Mouse (Mus musculus): ENCODE measurements around the gene Tspan32.

The Tspan32 gene

DNA sequence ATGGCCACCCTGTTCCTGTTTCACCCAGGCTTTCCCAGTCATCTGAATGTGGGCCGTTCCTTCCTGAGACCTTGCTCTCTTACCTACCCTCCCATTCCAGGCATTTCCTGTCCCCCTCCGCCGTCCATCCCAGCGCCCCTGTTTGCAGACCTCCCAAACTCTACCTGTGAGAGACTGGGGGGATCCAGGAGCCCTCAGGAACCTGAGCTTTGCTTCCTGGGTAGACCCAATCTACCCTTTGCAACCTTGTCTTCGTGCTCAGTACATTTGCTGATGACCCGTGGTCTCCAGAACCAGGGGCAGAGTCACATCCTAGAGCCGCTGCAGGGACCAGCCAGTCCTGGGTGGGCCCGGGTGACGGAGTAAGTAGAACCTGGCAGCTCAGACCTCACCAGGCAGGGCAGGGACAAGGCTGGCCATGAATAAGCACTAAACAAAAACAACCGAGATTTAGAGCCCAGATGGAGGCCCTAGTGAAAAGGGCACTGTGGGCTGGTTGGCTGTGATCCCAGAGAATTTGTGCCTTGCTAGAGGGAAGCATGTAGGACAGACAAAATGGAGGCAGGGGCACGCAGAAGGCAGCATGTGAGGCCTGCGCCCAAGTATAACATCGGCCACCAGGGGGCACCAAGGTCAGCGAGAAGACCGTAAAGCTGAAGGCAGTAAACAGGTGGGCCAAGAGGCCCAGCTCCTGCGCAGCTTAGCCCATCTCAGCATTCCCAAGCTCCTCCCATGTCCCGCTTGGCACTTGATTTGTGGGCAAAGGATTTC, 2.9 kb downstream of the Tspan32 start:
- DNase-seq (ENCODE audit: low read depth, low spot score), result peak; percentile 93

DNA sequence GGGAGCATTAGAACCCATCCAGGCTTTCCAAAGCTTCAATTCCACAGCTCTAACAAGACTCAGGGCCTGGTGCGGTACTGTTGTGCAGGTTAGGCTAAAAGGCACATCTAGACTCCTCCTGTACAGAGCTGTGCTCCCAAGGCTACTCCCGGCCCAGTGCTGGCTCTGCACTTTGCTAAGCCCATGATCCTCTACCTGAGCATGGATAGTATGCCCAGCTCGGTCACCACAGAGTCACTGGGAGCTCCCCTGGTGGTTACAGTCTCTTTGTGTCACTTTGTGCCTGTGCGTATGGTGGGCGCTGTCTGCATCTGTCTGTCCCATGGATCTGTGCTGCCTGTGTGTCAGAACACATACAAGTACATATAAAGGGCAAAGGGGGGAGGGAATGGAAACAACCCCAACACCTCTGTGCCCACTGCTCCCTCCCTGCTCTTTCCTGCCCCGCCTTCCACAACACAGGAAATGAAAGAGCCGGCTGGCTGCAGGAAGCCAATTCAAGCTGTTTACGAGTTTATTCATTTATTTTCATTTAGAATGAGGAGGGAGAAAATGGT, 3.6 kb downstream of the Tspan32 start:
- DNase-seq (ENCODE audit: low read depth, low spot score), result peak; percentile 51

DNA sequence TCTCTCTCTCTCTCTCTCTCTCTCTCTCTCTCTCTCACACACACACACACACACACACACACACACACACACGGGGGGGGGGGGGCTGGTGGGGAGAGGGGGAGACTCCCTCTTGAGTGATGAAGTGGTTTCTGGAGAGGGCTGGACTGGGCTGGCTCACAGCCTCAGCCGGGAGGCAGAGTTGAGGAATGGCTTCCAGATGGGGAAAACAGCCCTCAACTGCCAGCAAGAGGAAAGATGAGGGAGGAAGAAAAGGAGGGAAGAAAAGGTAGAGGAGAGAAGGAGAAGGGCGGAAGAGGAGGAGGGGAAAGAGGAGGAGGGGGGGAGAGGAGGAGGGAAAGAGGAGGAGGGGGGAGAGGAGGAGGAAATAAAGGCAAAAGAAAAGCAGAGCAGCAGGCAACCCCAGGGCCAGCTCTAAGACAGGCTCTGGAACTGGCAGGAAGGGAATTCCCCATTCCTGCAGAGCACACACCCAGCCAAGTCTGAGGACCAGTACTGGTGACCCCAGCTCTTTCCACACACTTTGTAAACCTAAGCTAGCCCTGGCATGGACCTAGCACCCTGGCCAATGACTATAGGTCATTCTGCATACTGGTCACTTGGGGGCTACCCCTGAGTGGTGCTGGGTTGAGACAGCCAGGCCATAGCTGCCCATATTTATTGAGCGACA, 4.3 kb downstream of the Tspan32 start:
- DNase-seq (ENCODE audit: low read depth, low spot score), result peak; percentile 79

DNA sequence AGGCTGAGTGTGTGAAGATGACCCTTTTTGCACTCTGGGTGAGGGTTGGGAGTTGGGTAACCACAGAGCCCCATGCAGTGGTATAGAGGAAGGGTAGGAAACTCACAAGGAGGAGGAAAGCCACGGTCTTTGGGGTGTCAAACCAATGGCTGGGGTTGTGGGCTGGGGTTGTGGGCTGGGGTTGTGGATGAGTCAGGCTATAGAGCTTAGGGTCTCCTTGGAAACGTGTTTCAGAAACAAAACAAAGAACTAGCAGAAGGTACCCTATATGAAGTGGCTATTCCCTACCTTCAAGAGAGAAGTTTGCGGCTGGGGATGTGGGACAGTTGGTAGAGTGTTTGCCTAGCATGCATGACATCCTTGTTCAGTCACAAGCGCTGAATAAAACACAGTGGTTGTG, 5.2 kb downstream of the Tspan32 start:
- DNase-seq (ENCODE audit: low read depth, low spot score), result no peak

DNA sequence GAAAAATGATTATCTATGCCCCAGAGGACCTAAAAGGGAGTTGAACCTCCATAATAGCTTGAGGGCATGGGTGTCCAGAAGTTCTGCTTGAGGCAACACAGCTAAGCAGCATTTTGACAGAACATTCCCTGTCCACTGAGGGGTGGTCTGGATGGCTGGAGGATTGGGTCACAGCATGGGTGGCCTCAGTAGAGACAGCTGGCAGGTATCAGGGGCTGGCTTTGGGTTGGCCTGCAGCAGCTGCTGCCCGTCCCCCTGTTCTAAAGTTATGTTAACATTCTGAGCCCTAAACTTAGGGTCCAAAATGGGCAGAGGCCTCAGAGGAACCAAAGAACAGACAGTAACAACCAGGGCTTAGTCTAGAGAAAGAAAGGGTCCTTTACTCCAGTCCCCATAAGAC, 6.4 kb downstream of the Tspan32 start:
- DNase-seq (ENCODE audit: low read depth, low spot score), result no peak

DNA sequence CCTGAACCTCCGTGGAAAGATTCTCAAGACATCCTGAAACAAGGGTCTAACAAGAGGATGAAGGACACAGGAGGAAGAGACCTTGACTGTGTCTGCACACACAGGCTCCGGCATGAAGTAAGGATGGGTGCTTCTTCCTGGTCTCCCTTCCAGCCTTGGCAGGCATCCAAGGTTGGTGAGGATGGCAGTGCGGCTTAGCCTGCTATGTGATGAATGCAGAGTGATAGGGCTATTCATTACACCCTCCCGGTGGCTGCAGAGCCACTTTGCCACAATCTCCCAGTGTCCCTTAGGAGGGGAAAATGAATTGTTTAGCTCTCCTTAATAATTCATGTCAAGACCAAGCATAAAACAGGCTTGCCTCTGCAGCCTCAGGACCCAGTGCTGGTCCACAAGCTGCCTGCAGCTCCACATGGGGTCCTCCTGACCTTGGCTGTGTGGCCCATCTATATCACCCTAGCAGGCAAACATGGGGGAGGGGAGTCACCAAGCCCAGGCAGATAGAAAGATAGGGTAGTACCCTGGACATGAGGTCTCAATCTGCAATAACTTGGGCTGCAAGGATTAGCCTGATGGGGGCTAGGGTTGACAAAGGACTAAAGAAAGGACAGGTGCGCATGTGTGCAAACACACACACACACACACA, 7.5 kb downstream of the Tspan32 start:
- no peak for DNase-seq (ENCODE audit: low read depth, low spot score)

DNA sequence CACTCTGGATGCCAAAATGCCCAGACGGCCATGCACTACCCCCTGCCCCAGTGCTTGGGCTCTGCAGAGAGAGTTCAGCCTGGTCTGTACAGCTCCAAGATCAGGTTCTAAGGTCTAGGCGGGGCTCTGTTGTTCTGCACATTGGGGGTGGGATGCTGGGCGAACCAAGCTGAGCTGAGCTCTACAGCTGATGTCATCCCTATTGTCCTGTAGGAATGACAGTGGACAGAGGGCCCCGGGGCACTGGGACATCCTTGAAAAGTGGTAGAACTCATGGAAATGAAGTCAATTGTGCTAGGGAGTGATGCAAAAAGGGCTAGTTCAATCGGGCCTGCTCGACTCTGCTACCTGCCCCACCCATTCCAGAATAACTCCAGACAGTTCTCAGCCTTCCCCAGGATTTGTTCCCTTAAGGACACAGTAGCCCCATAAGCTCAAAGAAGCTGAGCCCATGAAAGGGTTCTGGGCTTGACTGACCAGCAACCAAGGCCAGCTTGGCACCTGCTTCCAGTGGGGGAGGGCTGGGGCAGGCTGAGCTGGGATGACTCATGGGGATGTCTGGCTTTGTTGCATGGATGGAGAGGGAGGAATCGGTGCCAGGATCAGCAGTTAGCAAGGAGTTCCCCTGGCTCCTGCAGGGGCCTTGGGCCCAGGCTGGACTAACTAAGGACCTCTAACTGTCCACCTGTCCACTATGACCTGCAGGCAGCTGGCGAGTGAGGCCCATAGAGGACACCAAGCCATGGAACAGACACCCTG, 8.8 kb downstream of the Tspan32 start:
- DNase-seq (ENCODE audit: low read depth, low spot score), result no peak

DNA sequence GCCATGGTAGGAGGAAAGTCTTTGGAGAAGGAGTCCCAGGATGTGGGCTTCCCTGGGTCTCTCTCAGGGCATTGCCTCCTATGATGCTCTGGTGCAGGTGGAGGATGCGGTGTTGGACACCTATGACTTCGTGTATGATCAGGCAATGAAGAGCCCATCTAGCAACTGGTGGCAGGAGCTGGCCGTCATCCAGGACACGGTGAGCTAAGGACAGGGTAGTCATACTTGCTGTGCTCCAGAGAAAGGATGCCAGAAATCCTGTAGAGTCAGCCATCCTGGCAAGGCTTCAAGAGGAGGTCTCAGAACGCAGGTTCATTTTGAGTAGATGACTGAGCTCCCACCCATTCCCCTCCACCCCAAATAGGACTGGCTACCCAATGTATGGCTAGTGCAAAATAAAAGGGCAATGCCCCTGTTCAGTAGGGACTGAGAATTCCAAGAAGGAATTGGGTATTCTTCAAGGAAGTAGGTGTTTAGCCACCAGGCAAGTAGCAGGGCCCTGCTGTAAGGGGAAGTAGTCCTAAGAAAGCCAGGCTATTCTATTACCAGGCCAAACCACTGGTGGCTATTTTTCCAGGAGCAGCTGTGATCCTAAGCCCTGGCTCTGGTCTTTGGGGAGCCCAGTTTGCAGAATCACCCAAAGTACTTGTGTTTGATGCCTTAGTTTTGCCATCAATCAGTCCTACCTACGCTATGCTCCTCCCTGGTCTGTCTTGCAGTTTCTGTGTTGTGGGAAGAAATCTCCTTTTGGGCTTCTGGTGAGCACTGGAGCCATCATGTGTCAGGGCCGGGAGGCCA, 10.2 kb downstream of the Tspan32 start:
- DNase-seq (ENCODE audit: low read depth, low spot score), result no peak

DNA sequence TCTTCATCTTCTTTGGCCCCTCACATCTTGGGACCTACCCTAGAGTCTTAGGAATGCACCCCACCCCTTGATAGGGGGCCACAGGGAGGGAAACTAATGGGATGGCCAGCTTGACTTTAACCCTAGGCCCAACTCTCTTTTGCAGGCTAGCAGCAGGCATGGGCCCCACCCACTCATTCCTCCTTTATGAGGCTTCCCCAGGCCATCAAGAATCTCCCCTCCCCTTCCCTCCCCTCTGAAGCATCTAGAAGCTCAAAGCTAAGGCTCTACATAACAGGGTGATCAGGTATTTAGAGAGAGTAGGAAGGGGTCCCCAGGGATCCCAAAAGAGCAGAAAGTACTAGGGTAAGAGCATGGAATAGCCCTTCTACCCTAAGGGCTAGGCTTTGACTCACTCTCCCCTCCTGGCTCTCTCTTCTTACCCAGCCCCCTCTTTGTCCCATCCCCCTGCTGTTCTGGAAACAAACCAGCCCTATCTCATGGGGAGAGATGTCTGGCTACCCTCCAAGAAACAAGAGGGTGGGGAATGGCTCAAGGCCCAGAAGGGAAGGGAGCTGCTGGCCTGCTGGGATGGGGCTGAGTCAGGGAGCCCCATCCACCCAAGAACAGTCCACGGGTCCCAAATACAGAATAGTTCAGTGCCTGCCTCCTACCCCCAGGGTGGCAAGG, 11.0 kb downstream of the Tspan32 start:
- no peak for DNase-seq (ENCODE audit: low read depth, low spot score)

DNA sequence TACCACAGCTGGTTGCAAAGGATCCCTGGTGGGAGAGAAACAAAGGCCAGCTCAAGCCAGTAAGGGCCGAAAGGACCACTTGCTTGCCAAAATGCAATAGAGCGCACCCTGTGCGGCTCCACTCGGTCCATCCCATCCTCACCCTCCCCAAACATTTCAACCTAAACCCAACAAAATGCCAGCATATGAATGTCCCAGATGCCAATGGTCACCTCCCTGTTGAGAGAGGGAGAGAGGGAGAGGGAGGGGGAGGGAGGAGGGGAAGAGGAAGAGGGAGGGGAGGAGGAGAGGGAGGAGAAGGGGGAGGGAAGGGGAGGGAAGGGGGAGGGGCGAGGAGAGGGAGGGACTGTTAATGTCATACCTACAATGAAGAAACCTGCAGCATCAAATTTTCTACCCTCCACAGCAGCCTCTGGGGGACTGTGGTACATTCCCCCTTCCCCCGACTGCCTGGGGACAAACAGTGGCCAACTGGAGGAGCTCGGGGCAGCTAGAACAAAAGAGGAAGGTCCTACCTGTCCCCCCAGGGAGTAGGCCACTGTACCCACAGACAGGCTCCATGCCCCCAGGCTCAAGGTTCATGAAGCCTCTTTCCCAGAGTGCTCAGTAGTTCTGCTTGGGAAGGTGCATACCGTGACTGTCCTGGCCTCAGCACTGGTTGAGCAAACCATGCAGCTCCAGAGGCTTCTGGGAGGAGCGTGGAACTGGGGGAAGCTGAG, 11.7 kb downstream of the Tspan32 start:
- no peak for DNase-seq (ENCODE audit: low read depth, low spot score)

DNA sequence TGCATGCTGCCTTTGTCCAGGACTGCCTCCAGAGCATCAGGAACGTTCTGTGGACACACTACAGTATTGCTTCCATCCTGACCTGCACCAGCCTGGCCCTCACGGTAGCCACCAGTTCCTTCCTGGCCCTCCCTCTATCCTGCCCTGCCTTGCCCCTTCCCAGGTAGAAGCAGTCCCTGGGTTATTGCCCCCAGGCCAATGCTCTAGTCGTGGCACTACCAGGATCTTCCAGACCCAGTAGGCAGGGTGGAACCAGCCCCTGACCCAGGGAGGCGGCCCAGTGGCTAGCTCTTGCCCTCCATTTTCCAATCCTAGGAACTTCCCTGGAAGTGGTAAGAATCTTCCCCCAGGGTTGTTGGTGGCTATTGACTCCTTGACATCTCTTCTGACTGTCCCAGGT, 12.3 kb downstream of the Tspan32 start:
- DNase-seq (ENCODE audit: low read depth, low spot score), result no peak

DNA sequence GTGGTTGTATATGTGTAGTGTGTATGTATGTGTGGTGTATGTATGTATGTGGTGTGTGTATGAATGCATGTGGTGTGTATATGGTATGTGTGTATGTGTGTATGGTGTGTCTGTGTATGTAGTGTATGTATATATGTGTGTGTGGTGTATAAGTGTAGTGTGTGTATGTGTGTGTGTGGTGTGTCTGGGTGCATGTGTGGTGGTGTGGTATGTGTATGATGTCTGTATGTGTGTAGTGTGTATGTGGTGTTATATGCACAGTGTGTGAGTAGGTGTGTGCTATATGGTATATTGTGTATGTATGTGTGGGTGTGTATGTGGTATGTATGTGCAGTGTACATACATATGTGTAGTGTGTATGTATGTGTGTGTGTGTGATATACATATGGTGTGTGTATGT, 15.2 kb downstream of the Tspan32 start:
- DNase-seq (ENCODE audit: low read depth, low spot score), result no peak

DNA sequence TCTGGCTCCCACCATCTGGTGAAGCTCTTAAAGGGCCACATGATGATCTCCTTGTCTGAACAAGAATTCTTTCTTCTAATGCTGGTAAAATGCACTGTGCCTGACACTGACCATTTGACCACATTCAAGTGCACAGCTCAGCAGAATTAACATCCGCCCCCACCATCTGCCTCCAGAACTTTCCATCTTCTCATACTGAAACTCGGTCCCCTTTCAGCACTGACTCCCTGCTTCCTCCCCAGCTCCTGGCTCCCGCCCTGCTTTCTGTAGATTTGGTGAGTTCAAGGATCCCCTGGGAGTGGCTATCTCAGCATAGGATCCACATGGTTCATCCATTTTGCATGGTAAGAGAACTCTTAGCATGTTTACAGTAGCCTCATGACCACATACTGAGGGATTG, 15.9 kb downstream of the Tspan32 start:
- DNase-seq (ENCODE audit: low read depth, low spot score), result no peak

DNA sequence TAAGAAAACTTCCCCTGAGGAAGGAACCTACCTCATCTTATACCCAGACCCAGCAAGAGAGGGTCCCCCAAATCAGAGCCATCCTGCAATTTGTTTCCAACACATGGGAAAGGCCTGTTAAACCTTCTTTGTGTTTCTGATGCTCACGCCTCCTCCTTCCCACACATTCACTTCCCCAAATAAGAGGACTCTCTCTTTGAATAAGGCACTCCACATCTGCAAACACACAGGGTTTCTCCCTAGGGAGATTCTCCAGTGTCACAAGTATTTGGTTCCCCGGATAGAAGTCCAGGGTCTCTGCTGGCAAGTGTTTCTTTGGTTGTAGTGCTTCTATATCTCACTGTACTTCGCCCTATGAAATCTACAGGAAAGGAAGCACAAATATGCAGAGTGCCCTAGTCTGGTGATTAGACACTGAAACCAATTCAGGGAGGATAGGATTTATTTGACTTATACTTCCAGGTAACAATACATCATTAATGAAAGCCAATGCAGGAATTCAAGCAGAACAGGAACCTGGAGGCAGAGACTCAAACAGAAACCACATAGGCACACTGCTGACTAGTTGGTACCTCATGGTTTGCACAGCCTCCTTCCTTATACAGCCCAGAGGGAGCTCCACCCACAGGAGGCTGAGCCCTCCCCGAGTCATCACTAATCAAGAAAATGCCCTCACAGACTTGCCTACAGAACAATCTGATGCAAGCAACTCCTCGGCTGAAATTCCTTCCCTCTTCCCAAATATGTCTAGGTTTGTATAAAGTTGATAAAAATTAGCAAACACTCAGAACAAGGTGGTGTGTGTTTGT, 16.7 kb downstream of the Tspan32 start:
- no peak for DNase-seq (ENCODE audit: low read depth, low spot score)

DNA sequence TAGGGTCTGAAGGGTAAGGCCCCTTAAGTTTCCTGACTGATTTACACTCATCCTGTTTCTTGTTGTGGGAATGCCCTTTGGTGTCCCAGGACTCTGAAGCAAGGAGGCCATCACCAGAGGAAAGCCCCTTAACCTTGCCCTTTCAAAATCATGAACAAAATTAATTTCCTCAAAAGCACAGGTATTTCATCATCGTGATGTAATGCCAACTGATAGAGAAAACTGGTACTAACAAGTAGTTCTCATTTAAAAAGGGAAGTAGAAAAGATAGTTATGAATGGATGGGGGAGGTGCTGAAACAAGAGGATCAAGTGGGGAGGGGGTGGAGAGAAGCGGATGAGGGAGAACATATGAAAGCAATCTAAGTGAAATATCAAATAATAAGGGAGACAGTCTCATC, 18.7 kb downstream of the Tspan32 start:
- DNase-seq (ENCODE audit: low read depth, low spot score), result no peak

DNA sequence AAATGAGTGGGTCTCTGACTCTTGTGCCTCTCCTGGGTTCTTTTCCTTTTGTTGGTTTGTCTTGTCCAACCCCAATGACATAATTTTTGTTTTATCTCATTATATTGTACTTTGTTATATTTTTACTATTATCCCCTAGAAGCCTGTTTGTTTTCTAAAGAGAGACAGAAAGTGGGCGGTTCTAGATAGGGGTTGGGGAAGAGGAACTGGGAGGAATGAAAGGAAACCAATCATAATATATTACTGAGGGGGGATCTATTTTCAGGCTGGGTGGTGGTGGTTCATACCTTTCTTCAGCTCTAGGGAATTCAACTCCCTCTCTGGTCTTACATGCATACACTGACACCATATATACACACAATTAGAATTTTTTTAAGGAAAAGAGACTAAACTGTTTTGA, 19.4 kb downstream of the Tspan32 start:
- DNase-seq (ENCODE audit: low read depth, low spot score), result no peak

DNA sequence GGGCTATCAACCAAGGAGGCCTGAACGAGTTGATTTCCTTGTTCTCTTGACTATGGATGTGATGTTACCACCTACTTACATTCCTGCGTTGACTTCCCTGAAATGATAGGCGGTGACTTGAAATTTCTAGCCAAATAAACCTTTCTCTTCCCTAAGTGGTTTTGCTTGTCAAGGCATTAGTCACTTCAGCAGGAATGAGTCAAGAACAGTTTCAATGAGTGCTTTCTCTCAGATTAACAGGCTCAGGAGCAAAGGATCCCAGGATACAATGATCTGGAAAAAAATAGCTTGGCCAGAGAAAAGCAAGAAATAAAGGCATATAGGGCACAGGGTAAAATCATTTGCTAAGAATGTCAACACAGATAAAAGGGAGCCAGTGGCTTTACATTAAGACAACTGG, 20.6 kb downstream of the Tspan32 start:
- no peak for DNase-seq (ENCODE audit: low read depth, low spot score)

DNA sequence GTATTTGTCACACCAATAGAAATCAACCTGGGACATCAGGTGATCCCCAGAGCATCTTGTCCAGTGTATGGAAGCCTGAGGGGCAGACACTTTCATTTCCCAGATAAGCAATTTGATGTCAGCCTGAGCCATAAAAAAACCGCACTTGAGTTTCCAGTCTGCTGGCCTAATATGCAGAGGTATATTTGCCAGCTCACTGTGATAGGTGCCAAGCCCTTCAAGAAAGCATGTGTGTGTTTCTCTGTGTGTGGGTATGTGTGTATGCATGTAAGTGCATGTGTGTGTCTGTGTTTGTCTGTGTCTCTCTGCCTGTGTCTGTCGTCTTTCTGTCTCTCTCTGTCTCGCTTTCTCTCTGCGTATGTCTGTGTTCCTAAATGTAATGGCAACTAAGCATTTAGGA, 22.4 kb downstream of the Tspan32 start:
- DNase-seq (ENCODE audit: low read depth, low spot score), result no peak

DNA sequence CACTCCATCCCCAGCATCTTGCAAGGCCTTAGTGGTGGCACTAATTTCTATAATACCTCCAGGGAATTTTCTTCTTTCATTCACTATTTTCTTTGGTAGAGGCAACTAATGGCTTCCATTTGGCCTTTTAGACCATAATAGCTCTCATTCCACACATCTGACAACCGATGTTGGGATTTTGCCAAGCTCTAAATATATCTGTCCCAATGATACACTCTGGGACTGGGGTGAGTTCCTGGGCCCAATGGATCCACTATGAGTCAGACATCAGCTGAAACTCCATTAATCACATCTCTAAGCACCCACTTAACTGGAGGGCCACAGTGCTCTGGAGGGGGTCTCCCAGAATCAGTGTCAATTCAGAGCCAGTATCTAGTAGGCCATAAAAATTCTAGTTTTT, 27.0 kb downstream of the Tspan32 start:
- DNase-seq (ENCODE audit: low read depth, low spot score), result no peak

Measured in mesoderm, embryonic 11.5 days (tissue).